Mouse (Mus musculus): ENCODE measurements around the gene Cox8b.

Cox8b gene

DNA sequence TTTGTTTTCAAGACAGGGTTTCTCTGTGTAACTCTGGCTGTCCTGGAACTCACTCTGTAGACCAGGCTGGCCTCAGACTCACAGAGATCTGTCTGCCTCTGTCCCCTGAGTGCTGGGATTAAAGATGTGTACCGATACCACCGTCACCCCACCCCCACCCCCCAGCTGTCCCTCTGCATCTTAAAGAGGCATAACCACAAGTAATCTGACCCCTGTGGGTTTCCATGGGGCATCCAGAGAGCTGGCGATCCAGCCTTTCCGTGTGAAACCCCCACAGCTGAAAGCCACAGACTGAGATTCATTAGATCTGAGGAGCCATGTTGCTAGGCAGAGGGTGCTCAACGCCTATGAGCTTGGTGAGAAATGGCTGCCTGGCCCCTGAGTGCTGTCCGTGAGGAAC lies 40.2 kb downstream of the Cox8b start:
- no peak for DNase-seq

DNA sequence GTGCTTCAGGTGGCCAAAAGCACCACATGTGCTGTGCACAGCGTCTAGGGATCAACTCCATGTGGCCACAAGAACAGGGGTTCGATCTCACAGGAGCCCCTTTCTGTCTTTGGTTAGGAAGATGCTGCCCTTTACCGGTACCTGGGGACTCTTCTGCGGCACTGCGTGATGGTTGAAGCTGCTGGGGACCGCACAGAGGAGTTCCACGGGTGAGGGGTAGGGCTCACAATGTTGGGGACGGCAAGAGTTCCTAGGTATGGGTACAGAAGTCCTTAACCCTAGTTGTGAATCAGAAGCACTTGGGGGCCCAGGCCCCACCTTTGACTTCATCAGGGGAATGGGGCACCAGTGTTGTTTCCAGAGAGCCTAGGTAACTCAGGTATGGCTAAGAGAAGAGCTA lies 41.5 kb downstream of the Cox8b start:
- DNase-seq: no peak

DNA sequence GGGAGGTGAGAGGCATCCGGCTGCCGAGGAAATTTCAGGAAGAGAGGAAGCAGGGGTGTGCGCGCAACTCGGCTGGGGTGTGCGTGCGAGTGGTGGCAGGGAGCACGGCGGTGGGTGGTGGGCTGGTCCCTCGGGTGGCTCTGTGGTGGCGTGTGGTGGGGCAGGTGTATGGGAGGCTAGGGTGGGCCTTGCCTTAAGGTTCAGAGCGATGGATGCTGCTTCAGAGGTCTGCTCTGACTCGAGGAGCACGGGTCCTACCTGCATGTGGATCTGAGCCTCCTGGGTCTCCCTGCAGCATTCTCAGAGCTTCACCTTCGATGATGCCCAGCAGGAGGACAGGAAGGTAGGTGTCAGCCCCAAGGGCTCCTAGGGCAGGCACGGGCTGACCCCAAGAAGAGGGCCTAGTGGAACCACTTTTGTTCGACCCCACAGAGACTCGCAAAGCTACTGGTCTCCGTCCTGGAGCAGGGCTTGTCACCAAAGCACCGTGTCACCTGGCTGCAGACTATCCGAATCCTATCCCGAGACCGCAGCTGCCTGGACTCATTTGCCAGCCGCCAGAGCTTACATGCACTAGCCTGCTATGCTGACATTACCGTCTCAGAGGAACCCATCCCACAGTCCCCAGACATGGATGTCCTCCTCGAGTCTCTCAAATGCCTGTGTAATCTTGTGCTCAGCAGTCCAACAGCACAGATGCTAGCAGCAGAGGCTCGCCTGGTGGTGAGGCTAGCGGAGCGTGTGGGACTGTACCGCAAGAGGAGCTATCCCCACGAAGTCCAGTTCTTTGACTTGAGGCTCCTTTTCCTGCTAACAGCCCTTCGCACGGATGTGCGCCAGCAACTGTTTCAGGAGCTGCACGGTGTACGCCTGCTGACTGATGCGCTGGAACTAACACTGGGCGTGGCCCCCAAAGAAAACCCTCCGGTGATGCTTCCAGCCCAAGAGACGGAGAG lies 42.4 kb downstream of the Cox8b start, which contains the start of gene Bet1l:
TSS of gene Bet1l (minus strand) at position 28 of the 956 bp plus-strand sequence.
- DNase-seq: no peak

DNA sequence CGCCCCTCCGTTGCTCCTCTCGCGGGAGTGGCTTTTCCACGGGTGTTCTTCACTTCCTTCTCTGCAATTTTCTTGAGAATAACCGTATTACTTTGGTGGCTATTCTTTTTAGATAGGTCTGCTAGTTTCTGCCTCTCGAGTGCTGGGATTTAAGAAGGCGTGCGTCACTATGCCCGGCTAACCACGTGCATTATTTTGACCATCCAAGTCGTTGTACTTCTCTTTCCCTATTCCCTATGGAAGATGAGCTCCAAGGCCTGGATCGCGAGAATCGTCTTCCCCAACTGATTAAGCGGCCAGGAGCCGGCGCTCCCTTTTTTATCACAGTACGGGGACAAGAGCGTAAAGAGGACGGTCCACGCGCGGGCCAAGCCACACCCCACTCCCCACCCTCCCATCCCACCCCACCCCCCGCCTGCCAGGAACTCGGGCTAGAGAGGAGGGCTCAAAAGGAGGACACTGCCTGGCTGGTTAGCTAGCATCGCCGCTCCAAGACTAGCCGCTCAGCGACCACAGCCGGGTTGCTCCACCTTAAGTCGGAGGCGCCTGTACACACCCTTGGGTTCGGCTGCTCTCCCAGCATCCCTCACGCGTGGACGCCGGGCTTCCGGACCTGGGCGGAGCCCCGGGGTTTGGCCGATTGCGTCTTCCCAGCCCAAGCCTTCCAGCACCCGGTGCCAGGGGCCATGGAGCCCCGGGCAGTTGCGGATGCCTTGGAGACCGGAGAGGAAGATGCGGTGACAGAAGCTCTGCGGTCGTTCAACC lies 43.3 kb downstream of the Cox8b start, which contains the start of gene Ric8a:
TSS of gene Ric8a (plus strand) at position 173 of the 765 bp plus-strand sequence.
- DNase-seq: peak; percentile 89

DNA sequence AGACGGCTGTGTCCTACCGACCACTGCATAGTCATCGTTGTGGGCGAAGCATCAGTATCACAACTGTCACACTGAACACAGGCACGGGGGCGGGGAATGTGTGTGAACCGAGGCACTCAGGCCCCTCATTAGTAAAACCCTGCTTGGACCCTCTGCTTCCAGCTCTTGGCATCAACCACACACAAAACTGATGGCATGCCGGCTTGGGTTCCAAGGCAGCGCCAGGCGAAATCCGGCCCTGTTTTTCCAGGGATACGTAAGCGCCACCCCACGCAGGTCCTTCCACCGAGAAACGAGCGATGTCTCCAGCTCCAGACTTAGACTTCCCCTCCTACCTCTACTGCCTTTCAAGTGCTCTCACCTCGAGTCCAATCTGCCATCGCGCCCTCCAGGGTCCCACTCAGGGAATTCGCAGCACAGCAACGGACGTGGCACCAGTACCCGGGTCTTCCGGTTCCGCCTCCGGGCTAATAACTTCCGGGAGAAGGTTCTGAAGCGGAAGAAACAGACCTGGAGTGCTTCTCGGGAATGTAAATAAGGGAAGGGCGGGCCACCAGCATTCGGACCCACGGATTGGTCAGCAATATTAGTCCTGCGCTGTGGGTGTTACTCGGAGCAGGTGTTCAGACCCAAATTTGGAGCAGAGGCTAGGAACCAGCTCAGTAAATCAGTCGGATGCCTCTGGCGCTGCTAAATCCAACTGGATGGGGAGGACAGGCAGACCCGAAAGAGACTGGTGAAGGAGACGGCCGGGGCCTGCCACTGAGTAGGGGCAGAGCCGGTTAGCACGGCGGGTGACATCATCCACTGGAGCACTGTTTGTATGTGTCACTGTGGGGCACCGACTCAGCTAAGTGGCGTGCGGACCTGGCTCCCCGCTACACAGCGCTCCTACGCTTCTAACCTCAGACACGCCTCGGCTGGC lies 44.1 kb downstream of the Cox8b start, which contains the start of gene Gm45785:
TSS of gene Gm45785 (minus strand) at position 472 of the 925 bp plus-strand sequence.
- DNase-seq: peak; percentile 93

DNA sequence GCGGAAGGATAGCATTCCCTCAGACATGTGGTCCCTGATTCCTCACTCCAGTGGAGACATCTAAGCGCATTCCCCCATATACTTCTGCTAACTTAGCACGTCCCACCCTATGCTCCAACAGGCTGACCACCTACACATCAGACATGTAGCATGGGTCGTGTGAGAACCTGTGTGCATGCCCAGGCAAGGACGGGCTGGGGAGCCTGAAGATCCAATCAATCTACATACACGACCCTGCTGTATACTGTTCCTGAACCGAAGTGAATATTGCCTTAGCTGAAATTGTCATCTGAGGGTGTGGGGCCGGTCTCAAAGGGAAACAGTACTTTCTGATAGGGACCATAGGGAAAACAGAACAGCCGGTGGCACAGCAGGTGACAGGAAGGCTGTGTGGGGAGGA lies 45.1 kb downstream of the Cox8b start:
- DNase-seq: no peak

DNA sequence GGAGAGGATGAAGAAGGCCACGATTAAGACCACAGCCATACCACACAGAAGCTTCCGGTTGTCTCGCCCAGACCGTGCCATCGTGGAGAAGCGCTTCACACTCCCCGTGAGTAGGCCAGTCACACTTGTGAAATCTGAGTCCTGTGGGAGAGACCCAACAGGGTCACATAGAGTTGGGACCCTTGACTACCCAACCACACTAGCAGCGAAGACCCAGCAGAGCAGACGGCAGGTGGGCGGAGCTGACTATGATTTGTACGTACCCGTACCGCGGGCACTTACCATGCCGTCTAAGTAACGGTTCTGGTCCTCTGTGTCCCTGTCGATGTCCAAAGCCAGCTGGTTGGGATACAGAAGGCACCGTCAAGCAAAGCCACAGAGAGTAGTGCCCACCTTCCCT lies 45.8 kb downstream of the Cox8b start:
- DNase-seq: no peak

DNA sequence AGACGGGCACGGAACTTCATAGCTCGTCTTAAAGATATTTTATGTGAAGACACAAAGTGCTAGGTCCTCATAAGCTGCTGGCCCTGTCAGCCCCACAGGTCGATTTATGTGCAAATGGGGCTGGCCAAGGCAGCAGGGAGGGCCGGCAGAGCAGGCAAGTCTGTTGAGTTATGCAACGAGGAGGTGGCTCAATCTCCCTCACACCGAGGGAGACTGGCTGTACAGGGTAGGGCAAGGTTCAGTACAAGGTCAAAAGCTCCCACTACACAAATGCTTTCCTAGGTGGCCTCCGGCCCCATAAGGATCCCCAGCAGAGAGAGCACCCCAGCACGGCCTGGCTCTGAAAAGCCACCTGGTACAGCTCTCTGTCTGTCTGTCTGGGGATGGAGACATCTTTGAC lies 46.9 kb downstream of the Cox8b start:
- no peak for DNase-seq

DNA sequence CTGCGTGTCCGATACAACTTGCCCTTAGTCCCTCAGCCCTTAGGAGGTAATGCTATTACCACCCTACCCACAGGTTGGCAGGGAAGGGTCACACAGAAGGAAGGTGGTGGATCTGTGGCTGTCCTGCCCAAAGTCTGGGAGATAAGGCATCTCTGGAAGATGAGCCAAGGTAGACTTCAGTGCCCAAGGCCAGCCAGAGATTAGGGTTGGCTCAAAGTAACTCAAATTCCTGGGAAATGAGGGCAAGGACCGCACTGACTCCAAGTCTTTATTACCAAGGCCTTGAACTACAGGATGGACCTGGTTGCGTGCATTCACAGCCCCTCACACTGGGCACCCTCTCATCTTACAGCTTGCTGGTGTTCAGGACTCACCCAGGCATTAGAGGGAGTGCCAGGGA lies 48.3 kb downstream of the Cox8b start:
- no peak for DNase-seq
